Mouse (Mus musculus): ENCODE measurements around the gene Tspan10. TPM values are rescaled to one million over a fixed set of nuclear protein-coding genes. Genes with fewer than 3 reads are reported as not detected.

Gene Tspan10
- total RNA-seq, 1 experiment: not detected

DNA sequence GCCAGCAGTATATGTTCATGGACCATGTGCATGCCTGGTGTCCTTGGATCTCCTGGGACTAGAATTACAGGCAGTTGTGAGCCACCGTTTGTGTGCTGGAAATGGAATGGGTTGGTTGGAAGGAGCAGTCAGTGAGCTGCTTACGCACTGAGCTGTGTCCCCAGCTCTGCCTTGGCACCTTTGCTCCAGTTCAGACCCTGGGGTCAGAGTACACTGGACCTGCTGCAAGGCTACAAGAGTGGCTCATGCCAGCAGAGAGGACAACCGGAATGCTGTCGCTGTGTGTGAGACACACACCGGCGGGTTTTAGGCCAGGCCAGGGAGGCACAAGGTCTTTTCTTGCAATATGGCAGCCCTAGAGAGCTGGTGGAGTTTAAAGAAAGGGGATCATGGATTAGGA is 29.6 kb downstream of the Tspan10 start:
- Histone ChIP-seq H3K27ac (ENCODE audit: insufficient read depth, low read depth, low read length, poor library complexity, severe bottlenecking) (no peak overlapping the region), H3K4me3 (ENCODE audit: insufficient read depth in 1 of 2, low read depth in 1 of 2, low read length in 2 of 2, poor library complexity in 1 of 2, severe bottlenecking in 1 of 2) (no peak overlapping the region), H3K4me1 (ENCODE audit: control insufficient read depth in 2 of 2, insufficient read depth in 2 of 2, low read length in 2 of 2, poor library complexity in 1 of 2) (peaks cover 2 to 5% of the 10 kb centered on the region in 2 experiments; a peak in 1 of 4 replicates), H3K9me3 (ENCODE audit: control insufficient read depth, insufficient read depth, low read depth, low read length) (no peaks in the 10 kb centered on the region), H3K36me3 (ENCODE audit: control insufficient read depth, insufficient read depth, low read length, poor library complexity, severe bottlenecking) (peaks cover 29% of the 10 kb centered on the region), H3K9ac (ENCODE audit: insufficient read depth, low read depth, low read length, poor library complexity, severe bottlenecking) (no peak overlapping the region)
- in situ Hi-C loops (cut with MboI; ENCODE audit: low sequenced_read_pairs in 2 of 2, unreplicated experiment in 2 of 2): no loop called here
- TF ChIP-seq CHD2 (IDR thresholded peaks at IDR 0.05; ENCODE audit: low read depth, low read length) (no peak), HCFC1 (IDR thresholded peaks at IDR 0.05; ENCODE audit: borderline replicate concordance, insufficient read depth, low read length) (no peak), MAFK (IDR thresholded peaks at IDR 0.05; ENCODE audit: insufficient read depth, low read depth, low read length) (no peak), ZC3H11A (IDR thresholded peaks at IDR 0.05; ENCODE audit: borderline replicate concordance, low read depth, low read length) (no peak), ZNF384 (IDR thresholded peaks at IDR 0.05; ENCODE audit: low read depth, low read length) (no peak)
- DNase-seq (ENCODE audit: low read depth, low spot score): no peak

DNA sequence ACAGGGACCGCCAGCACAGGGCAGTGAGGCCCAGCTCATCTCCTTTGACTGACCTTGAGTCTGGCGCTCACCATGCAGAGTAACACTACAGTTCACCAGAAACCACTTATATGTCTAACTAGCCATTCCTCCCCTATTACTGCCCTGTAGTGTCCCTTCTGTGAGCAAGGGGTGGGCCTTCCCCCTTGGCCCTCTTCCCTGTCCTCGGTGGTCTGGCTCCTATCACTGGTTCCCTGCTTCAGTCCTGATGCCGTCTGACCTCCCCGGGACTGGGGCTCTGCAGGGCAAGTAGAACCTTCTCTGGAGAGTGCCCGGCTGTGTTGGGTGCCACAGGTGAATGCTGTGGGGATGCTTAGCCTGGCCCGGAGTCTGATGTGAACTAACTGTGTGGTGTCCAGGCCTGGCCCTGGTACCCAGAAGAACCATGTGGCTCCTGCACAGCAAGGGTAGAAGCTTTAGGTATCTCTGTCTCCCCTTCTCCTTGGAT is 41.0 kb downstream of the Tspan10 start:
- peaks cover 3 to 5% of the 10 kb centered on the region in 2 experiments; a peak in 2 of 4 replicates for H3K4me1 ChIP-seq (ENCODE audit: control insufficient read depth in 2 of 2, insufficient read depth in 2 of 2, low read length in 2 of 2, poor library complexity in 1 of 2)
- peak overlapping the region; percentile 4; the same call in 1 of the 2 replicates for H3K9ac ChIP-seq (ENCODE audit: insufficient read depth, low read depth, low read length, poor library complexity, severe bottlenecking)
- H3K27ac ChIP-seq (ENCODE audit: insufficient read depth, low read depth, low read length, poor library complexity, severe bottlenecking): no peak overlapping the region; the same call in 1 of the 2 replicates
- no peak for DNase-seq (ENCODE audit: low read depth, low spot score)
- H3K4me3 ChIP-seq (ENCODE audit: insufficient read depth in 1 of 2, low read depth in 1 of 2, low read length in 2 of 2, poor library complexity in 1 of 2, severe bottlenecking in 1 of 2): peak overlapping the region; percentile 84 to 94; a peak in 3 of 4 replicates
- H3K36me3 ChIP-seq (ENCODE audit: control insufficient read depth, insufficient read depth, low read length, poor library complexity, severe bottlenecking): peaks cover 48% of the 10 kb centered on the region
- H3K9me3 ChIP-seq (ENCODE audit: control insufficient read depth, insufficient read depth, low read depth, low read length): no peaks in the 10 kb centered on the region
- in situ Hi-C loops (cut with MboI; ENCODE audit: low sequenced_read_pairs in 2 of 2, unreplicated experiment in 2 of 2): no loop called here
- TF ChIP-seq MAFK (IDR thresholded peaks at IDR 0.05; ENCODE audit: insufficient read depth, low read depth, low read length) (no peak), HCFC1 (IDR thresholded peaks at IDR 0.05; ENCODE audit: borderline replicate concordance, insufficient read depth, low read length) (no peak), CHD2 (IDR thresholded peaks at IDR 0.05; ENCODE audit: low read depth, low read length) (no peak), ZNF384 (IDR thresholded peaks at IDR 0.05; ENCODE audit: low read depth, low read length) (no peak), ZC3H11A (IDR thresholded peaks at IDR 0.05; ENCODE audit: borderline replicate concordance, low read depth, low read length) (no peak)

GRCm38 (mm10) chr11:120484265-120484981 is 42.0 kb downstream of the Tspan10 start, which contains the start of gene Mrpl12:
TSS of gene Mrpl12 (plus strand) at chr11:120484613.
- DNase-seq (ENCODE audit: low read depth, low spot score): peak; percentile 87
- TF ChIP-seq ZC3H11A (IDR thresholded peaks at IDR 0.05; ENCODE audit: borderline replicate concordance, low read depth, low read length): no peak
- TF ChIP-seq CHD2 (IDR thresholded peaks at IDR 0.05; ENCODE audit: low read depth, low read length): no peak
- TF ChIP-seq HCFC1 (IDR thresholded peaks at IDR 0.05; ENCODE audit: borderline replicate concordance, insufficient read depth, low read length): peak; percentile 85
- no peak for TF ChIP-seq ZNF384 (IDR thresholded peaks at IDR 0.05; ENCODE audit: low read depth, low read length)
- no peak for TF ChIP-seq MAFK (IDR thresholded peaks at IDR 0.05; ENCODE audit: insufficient read depth, low read depth, low read length)
- H3K36me3 ChIP-seq (ENCODE audit: control insufficient read depth, insufficient read depth, low read length, poor library complexity, severe bottlenecking): peaks cover 45% of the 10 kb centered on the region
- H3K9me3 ChIP-seq (ENCODE audit: control insufficient read depth, insufficient read depth, low read depth, low read length): no peaks in the 10 kb centered on the region
- in situ Hi-C loops (cut with MboI; ENCODE audit: low sequenced_read_pairs in 2 of 2, unreplicated experiment in 2 of 2): no loop called here
- H3K4me1 ChIP-seq (ENCODE audit: control insufficient read depth in 2 of 2, insufficient read depth in 2 of 2, low read length in 2 of 2, poor library complexity in 1 of 2): peaks cover 3 to 7% of the 10 kb centered on the region in 2 experiments; a peak in 2 of 4 replicates
- H3K4me3 ChIP-seq (ENCODE audit: insufficient read depth in 1 of 2, low read depth in 1 of 2, low read length in 2 of 2, poor library complexity in 1 of 2, severe bottlenecking in 1 of 2): peak within 1 kb of the TSS; percentile 84 to 94
- peak within 1 kb of the TSS; percentile 96 for H3K9ac ChIP-seq (ENCODE audit: insufficient read depth, low read depth, low read length, poor library complexity, severe bottlenecking)
- H3K27ac ChIP-seq (ENCODE audit: insufficient read depth, low read depth, low read length, poor library complexity, severe bottlenecking): peak within 1 kb of the TSS; percentile 69

- TF ChIP-seq MAFK (IDR thresholded peaks at IDR 0.05; ENCODE audit: insufficient read depth, low read depth, low read length) (no peak), HCFC1 (IDR thresholded peaks at IDR 0.05; ENCODE audit: borderline replicate concordance, insufficient read depth, low read length) (no peak), CHD2 (IDR thresholded peaks at IDR 0.05; ENCODE audit: low read depth, low read length) (no peak), ZC3H11A (IDR thresholded peaks at IDR 0.05; ENCODE audit: borderline replicate concordance, low read depth, low read length) (no peak), ZNF384 (IDR thresholded peaks at IDR 0.05; ENCODE audit: low read depth, low read length) (no peak)
- H3K9me3 ChIP-seq (ENCODE audit: control insufficient read depth, insufficient read depth, low read depth, low read length): no peaks in the 10 kb centered on the region
- H3K4me3 ChIP-seq (ENCODE audit: insufficient read depth in 1 of 2, low read depth in 1 of 2, low read length in 2 of 2, poor library complexity in 1 of 2, severe bottlenecking in 1 of 2): peak overlapping the region; percentile 84 to 94
- peak overlapping the region; percentile 69; the same call in 1 of the 2 replicates for H3K27ac ChIP-seq (ENCODE audit: insufficient read depth, low read depth, low read length, poor library complexity, severe bottlenecking)
- H3K9ac ChIP-seq (ENCODE audit: insufficient read depth, low read depth, low read length, poor library complexity, severe bottlenecking): peak overlapping the region; percentile 96
- peaks cover 41% of the 10 kb centered on the region for H3K36me3 ChIP-seq (ENCODE audit: control insufficient read depth, insufficient read depth, low read length, poor library complexity, severe bottlenecking)
- in situ Hi-C loops (cut with MboI; ENCODE audit: low sequenced_read_pairs in 2 of 2, unreplicated experiment in 2 of 2): no loop called here
- no peak for DNase-seq (ENCODE audit: low read depth, low spot score)
- H3K4me1 ChIP-seq (ENCODE audit: control insufficient read depth in 2 of 2, insufficient read depth in 2 of 2, low read length in 2 of 2, poor library complexity in 1 of 2): peaks cover 3 to 9% of the 10 kb centered on the region in 2 experiments; a peak in 2 of 4 replicates
Measured at GRCm38 (mm10) chr11:120485251-120485650, 42.8 kb downstream of the Tspan10 start.

Measured in ES-E14 (cell line).